ENCODE assay signal across 8 mouse cellular contexts in genomic region chr11:115613138-115613945, GRCm38 (mm10). TPM values are rescaled to one million over a fixed set of nuclear protein-coding genes. Genes with fewer than 3 reads are reported as not detected.
A peak's percentile ranks its signal among the peaks of the same experiment; 100 is the strongest.
DNase-seq lines count a peak whose midpoint lies in the region; ATAC-seq and TF ChIP-seq lines count a peak whose summit lies in the region.

No protein-coding gene starts in this region.

- WGBS in forebrain, embryonic 15.5 days, result 0% methylated on average over 16 of the region's 16 CpGs
- under 1% methylated on average over 16 of the region's 16 CpGs for WGBS in limb, embryonic 11.5 days
- under 1% methylated on average over 16 of the region's 16 CpGs for WGBS in midbrain, embryonic 12.5 days

- peak overlapping the region; percentile 78; the same call in 1 of the 2 replicates for H3K9ac ChIP-seq in ES-E14 (ENCODE audit: insufficient read depth, low read depth, low read length, poor library complexity, severe bottlenecking)
- peak overlapping the region; percentile 65 for H3K9ac ChIP-seq in forebrain, embryonic 15.5 days (replicated peaks)
- peak overlapping the region; percentile 64 for H3K9ac ChIP-seq in limb, embryonic 11.5 days (ENCODE audit: low read length)
- H3K9ac ChIP-seq in midbrain, embryonic 12.5 days (replicated peaks), result peak overlapping the region; percentile 61

- peak overlapping the region; percentile 90 to 93 for H3K4me3 ChIP-seq in ES-E14 (ENCODE audit: insufficient read depth in 1 of 2, low read depth in 1 of 2, low read length in 2 of 2, poor library complexity in 1 of 2, severe bottlenecking in 1 of 2)
- H3K4me3 ChIP-seq in forebrain, embryonic 15.5 days, result peak overlapping the region; percentile 70
- H3K4me3 ChIP-seq in limb, embryonic 11.5 days (ENCODE audit: low read depth, low read length), result peak overlapping the region; percentile 58
- H3K4me3 ChIP-seq in midbrain, embryonic 12.5 days, result peak overlapping the region; percentile 60

- peaks cover 22 to 27% of the 10 kb centered on the region in 2 experiments; a peak in 3 of 4 replicates for H3K4me1 ChIP-seq in ES-E14 (ENCODE audit: control insufficient read depth in 2 of 2, insufficient read depth in 2 of 2, low read length in 2 of 2, poor library complexity in 1 of 2)
- peaks cover 18% of the 10 kb centered on the region for H3K4me1 ChIP-seq in forebrain, embryonic 15.5 days
- peaks cover 7% of the 10 kb centered on the region; the same call in 1 of the 2 replicates for H3K4me1 ChIP-seq in limb, embryonic 11.5 days (ENCODE audit: control insufficient read depth, insufficient read depth, low read length)
- H3K4me1 ChIP-seq in midbrain, embryonic 12.5 days, result peaks cover 14% of the 10 kb centered on the region

- H3K9me3 ChIP-seq in ES-E14 (ENCODE audit: control insufficient read depth, insufficient read depth, low read depth, low read length), result no peaks in the 10 kb centered on the region
- no peaks in the 10 kb centered on the region for H3K9me3 ChIP-seq in forebrain, embryonic 15.5 days
- H3K9me3 ChIP-seq in limb, embryonic 11.5 days (ENCODE audit: control insufficient read depth, low read length), result no peaks in the 10 kb centered on the region
- no peaks in the 10 kb centered on the region for H3K9me3 ChIP-seq in midbrain, embryonic 12.5 days

- H3K4me2 ChIP-seq in forebrain, embryonic 15.5 days (replicated peaks), result peak overlapping the region; percentile 93
- H3K4me2 ChIP-seq in limb, embryonic 11.5 days (ENCODE audit: low read depth, severe bottlenecking), result peak overlapping the region; percentile 83
- peak overlapping the region; percentile 87 for H3K4me2 ChIP-seq in midbrain, embryonic 12.5 days (replicated peaks)

- H3K36me3 ChIP-seq in ES-E14 (ENCODE audit: control insufficient read depth, insufficient read depth, low read length, poor library complexity, severe bottlenecking), result peaks cover 26% of the 10 kb centered on the region
- peaks cover 15% of the 10 kb centered on the region; the same call in 1 of the 2 replicates for H3K36me3 ChIP-seq in forebrain, embryonic 15.5 days
- peaks cover 13% of the 10 kb centered on the region for H3K36me3 ChIP-seq in limb, embryonic 11.5 days (ENCODE audit: control insufficient read depth, insufficient read depth, low read length)
- H3K36me3 ChIP-seq in midbrain, embryonic 12.5 days, result peaks cover 17% of the 10 kb centered on the region

- no peaks in the 10 kb centered on the region for H3K27me3 ChIP-seq in forebrain, embryonic 15.5 days
- no peaks in the 10 kb centered on the region for H3K27me3 ChIP-seq in limb, embryonic 11.5 days (ENCODE audit: control insufficient read depth, insufficient read depth, low read length)
- peaks cover 22% of the 10 kb centered on the region for H3K27me3 ChIP-seq in midbrain, embryonic 12.5 days

- peak; percentile 47 for DNase-seq in cerebellum, adult 11-12 months
- no peak for DNase-seq in cerebellum, postnatal 10 days
- no peak for DNase-seq in ES-E14 (ENCODE audit: low read depth, low spot score)
- DNase-seq in limb, embryonic 11.5 days (ENCODE audit: low spot score), result peak; percentile 30
- no peak for DNase-seq in right cerebral cortex, postnatal 10 days (ENCODE audit: low spot score in 2 of 2)
- no peak for DNase-seq in gastrocnemius, postnatal 4 days (ENCODE audit: low spot score in 2 of 2)

- peak overlapping the region; percentile 96 for H3K27ac ChIP-seq in ES-E14 (ENCODE audit: insufficient read depth, low read depth, low read length, poor library complexity, severe bottlenecking)
- peak overlapping the region; percentile 77 for H3K27ac ChIP-seq in forebrain, embryonic 15.5 days (replicated peaks)
- peak overlapping the region; percentile 26; the same call in 1 of the 2 replicates for H3K27ac ChIP-seq in limb, embryonic 11.5 days (replicated peaks; ENCODE audit: low read depth, low read length)
- H3K27ac ChIP-seq in midbrain, embryonic 12.5 days (replicated peaks), result peak overlapping the region; percentile 74

- in situ Hi-C loops in ES-E14 (cut with MboI; ENCODE audit: low sequenced_read_pairs in 2 of 2, unreplicated experiment in 2 of 2), result no loop called here

- ATAC-seq in forebrain, embryonic 15.5 days (replicated peaks), result no peak
- no peak for ATAC-seq in limb, embryonic 11.5 days (ENCODE audit: insufficient number of reproducible peaks, low FRiP score, low TSS enrichment, low read depth)
- ATAC-seq in midbrain, embryonic 12.5 days (ENCODE audit: low FRiP score, low read depth), result no peak

TF ChIP-seq in ES-E14, 5 proteins besides CTCF, POLR2A, EP300 and RAD21:
- TF ChIP-seq ZC3H11A (IDR thresholded peaks at IDR 0.05; ENCODE audit: borderline replicate concordance, low read depth, low read length), result no peak
- peak; percentile 56; the same call in 1 of the 2 replicates for TF ChIP-seq ZNF384 (IDR thresholded peaks at IDR 0.05; ENCODE audit: low read depth, low read length)
TF ChIP-seq in ES-E14: peak in this region for 1.

RNA-seq across cellular contexts. Expression of gene Mif4gd, which starts 0.6 kb away (rescaled TPM):
- 63.8 and 85.6 TPM in 2 replicates for total RNA-seq in ES-E14 (2012; rRNA removed)
- 9.1 and 11.4 TPM in 2 replicates for polyA plus RNA-seq in forebrain, embryonic 15.5 days (2015; fragmentation: Nextera tagmentation; extraction: Ambion mirVana)
- 18.0 and 19.3 TPM in 2 replicates for polyA plus RNA-seq in limb, embryonic 11.5 days (2014; fragmentation: Nextera tagmentation; extraction: Ambion mirVana)
- 12.2 and 15.1 TPM in 2 replicates for polyA plus RNA-seq in midbrain, embryonic 12.5 days (2016; fragmentation: Nextera tagmentation; extraction: Ambion mirVana)
- 10 to 100 TPM; 29.7 to 31.9 TPM for total RNA-seq in gastrocnemius, postnatal 4 days (2021)

RNA-seq across cellular contexts. Expression of gene Gga3, which starts 9.5 kb away (rescaled TPM):
- total RNA-seq in ES-E14 (2012; rRNA removed), result 31.7 and 39.7 TPM in 2 replicates
- polyA plus RNA-seq in forebrain, embryonic 15.5 days (2015; fragmentation: Nextera tagmentation; extraction: Ambion mirVana), result 28.1 and 28.2 TPM in 2 replicates
- polyA plus RNA-seq in limb, embryonic 11.5 days (2014; fragmentation: Nextera tagmentation; extraction: Ambion mirVana), result 21.3 and 26.5 TPM in 2 replicates
- 34.6 and 37.2 TPM in 2 replicates for polyA plus RNA-seq in midbrain, embryonic 12.5 days (2016; fragmentation: Nextera tagmentation; extraction: Ambion mirVana)
- 10 to 100 TPM; 15.9 to 21.8 TPM for total RNA-seq in gastrocnemius, postnatal 4 days (2021)

RNA-seq across cellular contexts. Expression of gene Mrps7, which starts 9.6 kb away (rescaled TPM):
- total RNA-seq in ES-E14 (2012; rRNA removed), result 51.6 and 74.9 TPM in 2 replicates
- polyA plus RNA-seq in forebrain, embryonic 15.5 days (2015; fragmentation: Nextera tagmentation; extraction: Ambion mirVana), result 70.3 and 73.6 TPM in 2 replicates
- polyA plus RNA-seq in limb, embryonic 11.5 days (2014; fragmentation: Nextera tagmentation; extraction: Ambion mirVana), result 111 and 122 TPM in 2 replicates
- 85.7 and 89.0 TPM in 2 replicates for polyA plus RNA-seq in midbrain, embryonic 12.5 days (2016; fragmentation: Nextera tagmentation; extraction: Ambion mirVana)
- 10 to 100 TPM; 70.9 to 73.2 TPM for total RNA-seq in gastrocnemius, postnatal 4 days (2021)

RNA-seq across cellular contexts. Expression of gene Slc25a19, which starts 14.8 kb away (rescaled TPM):
- 22.6 and 23.6 TPM in 2 replicates for total RNA-seq in ES-E14 (2012; rRNA removed)
- 55.3 and 56.1 TPM in 2 replicates for polyA plus RNA-seq in forebrain, embryonic 15.5 days (2015; fragmentation: Nextera tagmentation; extraction: Ambion mirVana)
- polyA plus RNA-seq in limb, embryonic 11.5 days (2014; fragmentation: Nextera tagmentation; extraction: Ambion mirVana), result 30.3 and 32.6 TPM in 2 replicates
- 26.2 and 26.9 TPM in 2 replicates for polyA plus RNA-seq in midbrain, embryonic 12.5 days (2016; fragmentation: Nextera tagmentation; extraction: Ambion mirVana)
- 10 to 100 TPM; 24.0 to 27.4 TPM for total RNA-seq in gastrocnemius, postnatal 4 days (2021)

RNA-seq across cellular contexts. Expression of gene Nup85, which starts 49.1 kb away (rescaled TPM):
- 279 and 312 TPM in 2 replicates for total RNA-seq in ES-E14 (2012; rRNA removed)
- polyA plus RNA-seq in forebrain, embryonic 15.5 days (2015; fragmentation: Nextera tagmentation; extraction: Ambion mirVana), result 127 and 138 TPM in 2 replicates
- 213 and 220 TPM in 2 replicates for polyA plus RNA-seq in limb, embryonic 11.5 days (2014; fragmentation: Nextera tagmentation; extraction: Ambion mirVana)
- polyA plus RNA-seq in midbrain, embryonic 12.5 days (2016; fragmentation: Nextera tagmentation; extraction: Ambion mirVana), result 168 and 172 TPM in 2 replicates
- 10 to 100 TPM; 43.4 to 45.2 TPM for total RNA-seq in gastrocnemius, postnatal 4 days (2021)

Comparison
In these comparisons a context has a peak if more than half of its experiments do, and no peak if none do; other contexts are left out.
1. DNase-seq: peak in cerebellum, adult 11-12 months (single experiment) and limb, embryonic 11.5 days (single experiment); none in cerebellum, postnatal 10 days (0 of 2), ES-E14 (single experiment), right cerebral cortex, postnatal 10 days (0 of 2) and gastrocnemius, postnatal 4 days (0 of 2).
2. H3K27ac ChIP-seq: peak in every context shown above with its lines; median percentile 96 in ES-E14; 77 in forebrain, embryonic 15.5 days; 74 in midbrain, embryonic 12.5 days; 26 in limb, embryonic 11.5 days.
3. Peak in every context shown above with its lines, with median percentiles within 50 percentile points of each other: H3K4me3 ChIP-seq, H3K9ac ChIP-seq and H3K4me2 ChIP-seq.